Mouse (Mus musculus) NIH3T3 (cell line): Measurements from ENCODE around the gene Snx29.
"Not testable (repeated sequence)": the region's sequence is repeated elsewhere in the genome, so short reads cannot be mapped to it uniquely, and the experiment has no call there.

Experiments used
- DNase-seq: peaks from one replicate; pipeline ENCODE4 v3.0.0-alpha.2; 2012; ENCODE audit warnings: low read depth

The Snx29 gene

DNA sequence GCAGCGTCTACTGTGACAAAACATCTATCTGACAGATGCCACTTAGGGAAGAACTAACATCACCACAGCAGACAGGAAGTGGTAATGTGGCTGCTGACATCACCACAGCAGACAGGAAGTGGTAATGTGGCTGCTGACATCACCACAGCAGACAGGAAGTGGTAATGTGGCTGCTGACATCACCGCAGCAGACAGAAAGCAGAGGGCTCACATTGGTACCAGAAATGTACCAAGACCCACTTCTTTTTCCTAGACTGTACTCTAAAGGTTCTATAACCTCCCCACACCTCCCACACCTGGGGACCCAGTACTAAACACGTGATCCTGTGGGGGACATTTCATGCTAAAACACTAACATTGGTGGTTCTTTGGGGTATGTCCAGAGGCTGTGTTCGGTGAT, 126.0 kb downstream of the Snx29 start:
- not testable (repeated sequence) for DNase-seq

- DNase-seq = no peak
Observed at GRCm38 (mm10) chr16:11449344-11449743, 126.6 kb downstream of the Snx29 start.

DNA sequence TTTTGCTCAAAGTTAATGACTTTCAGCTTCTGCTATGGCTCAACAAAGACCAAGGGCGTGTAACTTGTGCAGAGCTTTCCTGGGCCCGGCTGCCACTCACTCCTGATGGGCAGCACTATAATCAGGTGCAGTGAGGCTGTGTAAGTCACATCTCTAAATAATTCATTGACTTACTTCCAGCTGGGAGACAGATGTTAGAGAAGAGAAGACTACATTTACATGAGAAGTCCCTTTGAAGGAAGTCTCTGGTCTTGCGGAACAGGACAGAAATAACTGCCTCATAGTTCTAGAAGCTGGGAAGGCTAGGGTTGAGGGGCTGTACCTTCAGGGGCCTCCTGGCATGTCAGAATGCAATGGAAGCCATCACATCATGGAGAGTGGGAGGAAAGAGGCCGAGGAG, 127.9 kb downstream of the Snx29 start:
- DNase-seq = no peak

- DNase-seq = no peak
Observed at GRCm38 (mm10) chr16:11454871-11455270, 132.2 kb downstream of the Snx29 start.

- peak; percentile 49 for DNase-seq
Observed at GRCm38 (mm10) chr16:11455545-11456140, 132.9 kb downstream of the Snx29 start.

GRCm38 (mm10) chr16:11456141-11456645, 133.5 kb downstream of the Snx29 start:
- DNase-seq = peak; percentile 53

DNA sequence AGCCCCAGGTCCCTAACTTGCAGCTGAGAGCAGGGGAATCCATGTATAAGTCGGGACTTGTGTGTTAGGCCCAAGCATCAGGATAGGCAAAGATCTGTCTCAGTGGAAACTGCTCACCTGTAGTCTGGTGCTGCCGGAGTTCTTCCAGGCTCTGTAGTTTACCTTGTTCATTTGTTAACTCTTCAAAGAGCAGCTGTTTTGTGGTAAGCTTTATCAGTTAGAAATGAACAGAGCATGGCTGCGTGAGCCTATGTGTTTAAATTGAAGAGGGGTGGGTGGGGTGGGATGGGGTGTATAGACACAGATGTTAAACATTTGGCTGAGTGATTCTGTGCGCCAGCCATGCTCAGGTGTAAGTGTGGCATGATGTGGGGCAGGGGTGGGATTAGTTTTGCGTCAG, 134.4 kb downstream of the Snx29 start:
- no peak for DNase-seq

DNA sequence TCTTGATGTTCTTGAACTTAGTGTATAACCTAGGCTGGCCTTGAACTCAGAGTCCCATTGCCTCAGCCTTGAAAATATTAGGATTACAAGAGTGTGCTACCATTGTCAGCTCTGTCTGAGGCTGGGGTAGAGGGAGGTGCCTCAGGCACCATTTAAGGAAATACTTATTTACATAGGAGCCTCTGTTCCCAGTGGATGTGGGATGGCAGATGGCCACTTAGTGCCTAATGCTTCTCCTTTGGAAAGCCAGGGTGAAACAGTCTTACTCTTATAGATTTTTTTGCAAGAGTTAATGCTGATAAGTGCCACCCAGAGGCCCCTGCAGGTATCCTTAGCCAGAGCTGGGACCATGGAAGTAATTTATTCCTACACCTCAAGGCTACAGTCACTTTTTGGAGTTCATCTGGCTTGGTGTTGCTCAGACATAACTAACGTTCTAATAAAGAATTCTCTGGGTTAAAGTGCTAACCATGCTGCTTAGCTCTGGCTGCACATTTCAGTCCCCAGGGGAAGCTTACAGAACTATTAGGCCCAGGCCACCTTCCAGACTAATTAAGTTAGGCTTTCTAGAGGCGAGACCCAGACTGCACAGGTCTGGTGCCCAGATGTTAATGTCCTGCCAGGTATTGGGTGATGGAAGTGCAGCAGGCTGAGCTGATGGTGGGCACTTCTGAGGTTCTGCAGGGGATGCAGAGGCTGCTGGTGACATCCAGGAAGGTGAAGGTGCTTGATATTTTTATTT, 135.1 kb downstream of the Snx29 start:
- DNase-seq = no peak

- DNase-seq = no peak
Observed at GRCm38 (mm10) chr16:11460210-11460609, 137.5 kb downstream of the Snx29 start.

- DNase-seq = no peak
Observed at GRCm38 (mm10) chr16:11461612-11462011, 138.9 kb downstream of the Snx29 start.

GRCm38 (mm10) chr16:11468533-11469179, 145.9 kb downstream of the Snx29 start:
- DNase-seq = peak; percentile 83

- no peak for DNase-seq
Observed at GRCm38 (mm10) chr16:11469491-11469890, 146.8 kb downstream of the Snx29 start.

GRCm38 (mm10) chr16:11471246-11471645, 148.5 kb downstream of the Snx29 start:
- DNase-seq = no peak

DNA sequence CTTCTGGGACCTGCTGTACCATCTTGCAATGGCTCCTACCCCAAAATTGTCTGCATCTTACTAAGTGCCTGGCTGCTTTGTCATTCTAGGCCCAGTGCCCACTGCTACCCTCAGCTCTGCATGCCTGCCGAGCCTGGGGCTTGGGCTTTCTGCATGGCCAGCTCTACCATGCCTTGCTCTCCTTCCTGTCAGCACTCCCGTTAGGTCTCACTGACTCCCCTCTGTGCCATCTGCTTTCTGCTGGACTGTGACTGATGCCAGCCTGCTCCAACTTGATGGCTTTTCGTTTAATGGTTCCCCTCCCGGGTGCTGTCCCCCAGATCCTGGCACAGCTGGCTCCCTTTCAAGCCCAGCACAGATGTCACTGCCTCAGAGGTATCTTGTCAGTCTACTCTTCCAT, 150.1 kb downstream of the Snx29 start:
- no peak for DNase-seq

- no peak for DNase-seq
Observed at GRCm38 (mm10) chr16:11473474-11473873, 150.8 kb downstream of the Snx29 start.

DNA sequence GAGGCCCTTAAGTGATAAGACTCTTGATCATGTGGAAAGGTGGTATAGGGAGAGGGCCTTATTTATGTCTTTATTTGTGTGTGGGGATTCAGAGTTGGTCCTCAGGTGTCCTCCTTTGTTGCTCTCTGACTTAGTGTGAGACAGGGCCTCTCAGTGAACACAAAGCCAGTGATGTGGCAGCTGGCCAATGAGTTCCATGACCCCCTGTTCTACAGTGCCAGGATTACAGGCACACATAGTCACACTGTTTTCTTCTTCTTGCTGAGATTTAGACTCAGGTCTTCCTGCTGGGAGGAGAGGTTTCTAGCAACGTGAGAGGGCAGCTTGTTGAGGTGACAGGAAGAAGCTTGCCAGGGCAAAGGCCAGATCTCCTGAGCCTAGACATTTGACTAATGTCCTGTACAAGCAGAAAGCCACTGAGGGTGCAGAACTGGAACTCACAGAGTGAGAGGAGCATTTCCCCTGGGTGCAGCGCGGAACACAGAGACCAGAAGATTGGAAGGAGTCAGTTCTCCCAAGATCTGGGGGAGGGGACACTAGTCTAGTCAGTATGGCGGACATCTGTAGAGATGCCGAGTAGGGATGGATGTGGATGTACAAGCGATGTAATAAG, 151.3 kb downstream of the Snx29 start:
- DNase-seq = no peak

- peak; percentile 30 for DNase-seq
Observed at GRCm38 (mm10) chr16:11475137-11475943, 152.6 kb downstream of the Snx29 start.

DNA sequence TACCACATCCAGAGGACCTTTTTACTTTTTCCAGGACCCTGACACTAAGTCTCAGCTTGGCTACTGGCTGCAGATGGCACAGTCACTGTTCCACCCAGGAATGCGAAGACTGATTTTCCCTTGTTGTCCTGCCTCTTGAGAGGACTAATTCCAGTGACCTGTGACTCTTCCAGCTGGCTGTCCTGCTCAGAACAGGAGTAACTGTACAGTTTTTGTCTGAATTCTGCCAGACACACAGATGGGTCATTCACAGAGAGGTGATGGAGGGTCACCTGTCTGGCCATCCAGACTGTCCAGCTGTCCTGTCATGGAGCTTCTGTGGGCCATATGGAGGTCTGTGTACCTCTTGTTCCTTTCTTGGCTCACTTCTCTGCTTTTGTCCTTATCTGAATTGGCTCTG, 153.6 kb downstream of the Snx29 start:
- DNase-seq = no peak

DNA sequence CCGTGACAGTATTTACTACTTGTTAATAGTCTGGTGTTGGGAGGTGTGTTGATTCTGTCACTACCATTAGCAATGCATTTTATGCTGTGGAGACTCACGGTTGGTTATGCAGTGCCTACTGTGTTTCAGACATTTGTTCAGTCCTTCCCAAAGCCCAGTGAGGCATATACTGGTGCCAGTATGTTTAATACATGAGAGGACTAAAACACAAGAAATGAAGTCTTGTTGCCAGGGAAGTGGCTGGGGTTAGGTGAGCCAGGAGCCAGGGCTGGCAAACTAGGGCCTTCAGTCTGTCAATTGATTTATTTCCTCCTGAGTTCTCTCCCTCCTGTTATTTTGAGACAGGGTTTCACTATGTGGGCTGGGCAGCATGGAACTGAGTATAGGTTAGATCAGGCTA, 154.3 kb downstream of the Snx29 start:
- no peak for DNase-seq

- no peak for DNase-seq
Observed at GRCm38 (mm10) chr16:11477591-11477990, 154.9 kb downstream of the Snx29 start.

DNA sequence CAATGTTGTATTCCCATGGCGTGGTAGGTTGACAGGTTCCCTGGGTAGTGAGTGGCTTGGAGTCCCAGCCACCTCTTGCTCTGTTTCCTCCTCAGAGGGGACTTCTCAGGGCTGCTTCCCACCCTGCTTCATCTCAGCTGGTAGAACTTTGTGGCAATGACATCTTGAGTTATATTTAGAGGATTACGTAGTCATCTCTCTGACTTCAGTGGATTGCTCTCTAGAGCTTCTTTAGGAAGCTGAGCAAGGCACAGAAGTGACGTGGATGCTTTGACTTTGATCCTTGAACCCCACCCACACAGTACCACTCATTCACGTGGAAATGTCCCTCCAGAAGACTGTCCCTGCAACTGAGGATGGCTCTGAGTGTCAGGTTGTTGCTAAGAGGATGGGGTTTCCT, 156.9 kb downstream of the Snx29 start:
- no peak for DNase-seq

GRCm38 (mm10) chr16:11482189-11482588, 159.5 kb downstream of the Snx29 start:
- peak; percentile 73 for DNase-seq
